Mouse (Mus musculus) embryonic stem cell, embryonic (primary cell): ENCODE data around the gene Arl4c.

Experiments used
- CTCF ChIA-PET, 4 experiments: fragments of 300-600 bp in 2 of 4; fragments of 350-600 bp in 2 of 4; sonication (Branson Sonifier 250); formaldehyde crosslinking; loops; one replicate each; lab custom pipeline; 2022; ENCODE audit warnings: inconsistent platforms in 2 of 4; lab: Charles Lee
- POLR2A ChIA-PET, 4 experiments: fragments of 300-600 bp in 2 of 4; fragments of 350-600 bp in 2 of 4; sonication (Branson Sonifier 250); formaldehyde crosslinking; loops; one replicate each; lab custom pipeline; 2022; ENCODE audit warnings: antibody characterized with exemption in 4 of 4, inconsistent platforms in 1 of 4; lab: Charles Lee

The Arl4c gene

DNA sequence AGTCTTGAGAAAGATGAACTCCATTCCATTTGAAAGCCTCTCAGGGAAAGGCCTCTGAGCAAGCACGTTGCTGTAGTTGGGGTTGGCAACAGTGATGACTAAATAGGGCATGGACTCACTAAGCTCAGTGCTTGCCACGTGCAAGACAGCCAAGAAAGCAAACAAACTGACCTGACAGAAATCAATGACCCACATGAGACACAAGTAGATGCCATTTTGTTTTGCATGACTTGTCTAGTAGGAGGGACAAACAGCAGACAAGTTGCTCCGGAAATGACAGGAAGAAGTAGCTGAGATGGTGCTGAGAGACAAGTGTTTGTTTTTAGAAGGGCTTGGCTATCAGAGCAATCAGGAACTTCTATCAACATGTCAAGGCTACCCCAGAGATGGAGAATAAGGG lies 21.2 kb downstream of the Arl4c start:
- CTCF ChIA-PET: no interaction called here
- POLR2A ChIA-PET: interaction anchor here in 1 of 4 experiments (1.5 kb wide), 1 partner anchor 42 kb away, joined by 4 read pairs; no protein-coding TSS in a partner anchor

- CTCF ChIA-PET: interaction anchor here in 3 of 4 experiments (0.7 to 1.4 kb wide), 4 partner anchors 9 to 513 kb away, joined by 3 to 5 read pairs (median 3); no protein-coding TSS in a partner anchor
- POLR2A ChIA-PET: interaction anchor here in 3 of 4 experiments (0.8 to 2.8 kb wide), 7 partner anchors 9 to 69 kb away, joined by 3 to 15 read pairs (median 4); no protein-coding TSS in a partner anchor
These were observed 23.7 kb downstream of the Arl4c start for GRCm38 (mm10) chr1:88678231-88678739.

DNA sequence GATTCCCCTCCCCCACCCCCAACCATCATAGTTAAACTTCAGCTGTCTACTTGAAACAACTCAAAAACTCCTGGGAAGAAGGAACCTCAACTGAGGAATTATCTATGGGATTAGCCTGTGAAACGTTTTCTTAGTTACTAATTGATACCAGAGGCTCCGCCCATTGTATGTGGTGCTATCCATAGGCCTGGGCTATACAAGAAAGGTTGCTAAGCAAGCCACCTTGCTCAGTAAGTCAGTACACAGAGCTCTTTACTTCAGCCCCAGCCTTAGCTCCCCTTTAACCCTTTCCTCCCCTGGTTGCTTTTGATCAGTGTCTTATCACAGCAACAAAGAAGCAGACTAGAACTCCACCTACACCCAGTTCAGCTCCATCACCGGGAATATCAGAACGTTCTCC lies 31.2 kb downstream of the Arl4c start:
- CTCF ChIA-PET: interaction anchor here in 2 of 4 experiments (0.7 kb wide), 2 partner anchors 222 to 508 kb away, joined by 3 to 7 read pairs; no protein-coding TSS in a partner anchor
- POLR2A ChIA-PET: interaction anchor here in 2 of 4 experiments (0.5 to 4.3 kb wide), 4 partner anchors 13 to 211 kb away, joined by 3 to 40 read pairs (median 4); partner anchors contain the start of gene Arl4c (in 2 of the 2)

GRCm38 (mm10) chr1:88668846-88669810 lies 32.9 kb downstream of the Arl4c start:
- ChIA-PET POLR2A (interaction anchor here in 3 of 4 experiments (0.6 to 4.3 kb wide), 39 partner anchors 9 to 522 kb away, joined by 3 to 40 read pairs (median 4); partner anchors contain the start of genes Arl4c (in 2 of the 3) and Sh3bp4 (in 1 of the 3)), CTCF (interaction anchor here in 3 of 4 experiments (0.5 to 1.2 kb wide), 9 partner anchors 9 to 522 kb away, joined by 3 to 5 read pairs (median 3); no protein-coding TSS in a partner anchor)

DNA sequence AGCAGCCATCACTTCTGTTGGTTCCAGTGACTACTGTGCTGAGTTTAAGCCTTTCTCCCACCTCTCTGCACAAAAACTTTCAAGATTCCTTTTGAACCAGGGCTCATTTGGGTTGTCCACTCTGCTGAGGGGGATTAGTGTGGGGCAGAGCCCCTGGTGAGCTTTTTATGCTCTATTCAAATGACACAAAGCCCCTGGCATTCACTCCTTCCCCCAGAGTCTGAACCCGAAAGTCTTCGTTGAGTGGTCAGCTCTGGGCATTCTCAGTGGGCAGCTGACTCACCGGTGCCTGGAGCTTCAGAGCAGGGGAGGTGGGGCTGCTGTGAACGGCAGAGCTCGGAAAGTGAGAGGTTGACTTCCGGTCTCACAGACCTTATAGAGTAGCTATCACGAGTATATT lies 33.7 kb downstream of the Arl4c start:
- CTCF ChIA-PET: interaction anchor here in 2 of 4 experiments (0.8 to 1.2 kb wide), 5 partner anchors 10 to 523 kb away, joined by 3 to 5 read pairs (median 5); no protein-coding TSS in a partner anchor
- POLR2A ChIA-PET: interaction anchor here in 3 of 4 experiments (0.6 to 4.3 kb wide), 33 partner anchors 10 to 523 kb away, joined by 3 to 40 read pairs (median 5); partner anchors contain the start of genes Arl4c (in 2 of the 3) and Sh3bp4 (in 1 of the 3)

GRCm38 (mm10) chr1:88664623-88665022 lies 37.4 kb downstream of the Arl4c start:
- POLR2A ChIA-PET: interaction anchor here in 2 of 4 experiments (0.8 to 3.0 kb wide), 11 partner anchors 9 to 59 kb away, joined by 3 to 16 read pairs (median 4); partner anchors contain the start of gene Arl4c (in 1 of the 2)
- CTCF ChIA-PET: no interaction called here

DNA sequence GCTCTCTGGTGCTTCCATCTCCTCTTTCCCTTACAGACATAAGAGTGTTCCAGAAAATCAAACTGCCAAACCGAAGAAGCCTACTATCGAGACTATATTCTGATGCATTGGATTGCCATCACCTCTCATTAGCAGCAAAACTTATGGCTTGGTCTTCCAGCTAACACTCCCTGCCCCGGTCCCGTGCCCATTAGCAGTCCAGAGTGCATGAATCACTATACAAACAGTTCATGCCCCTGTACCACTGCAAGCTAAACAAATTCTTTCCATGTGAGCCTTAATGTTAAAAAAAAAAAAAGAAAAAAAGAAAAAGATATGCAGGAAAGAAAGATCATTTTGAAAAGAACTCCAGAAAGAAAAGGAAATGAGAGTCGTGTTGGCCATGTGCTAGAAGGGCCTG lies 39.3 kb downstream of the Arl4c start:
- ChIA-PET POLR2A (interaction anchor here in 1 of 4 experiments (1.4 kb wide), 1 partner anchor 23 kb away, joined by 3 read pairs; no protein-coding TSS in a partner anchor), CTCF (no interaction called here)

GRCm38 (mm10) chr1:88661209-88661608 lies 40.8 kb downstream of the Arl4c start:
- POLR2A ChIA-PET: interaction anchor here in 3 of 4 experiments (0.5 to 0.6 kb wide), 3 partner anchors 92 to 1978 kb away, joined by 3 to 4 read pairs (median 3); no protein-coding TSS in a partner anchor
- CTCF ChIA-PET: no interaction called here

- CTCF ChIA-PET: interaction anchor here in 2 of 4 experiments (0.5 to 0.7 kb wide), 2 partner anchors 43 to 154 kb away, joined by 3 read pairs; partner anchors contain the start of gene Arl4c (in 1 of the 2)
- POLR2A ChIA-PET: interaction anchor here in 2 of 4 experiments (1.0 to 1.4 kb wide), 3 partner anchors 10 to 47 kb away, joined by 3 to 4 read pairs (median 3); no protein-coding TSS in a partner anchor
These were observed 43.6 kb downstream of the Arl4c start for GRCm38 (mm10) chr1:88658290-88658857.

DNA sequence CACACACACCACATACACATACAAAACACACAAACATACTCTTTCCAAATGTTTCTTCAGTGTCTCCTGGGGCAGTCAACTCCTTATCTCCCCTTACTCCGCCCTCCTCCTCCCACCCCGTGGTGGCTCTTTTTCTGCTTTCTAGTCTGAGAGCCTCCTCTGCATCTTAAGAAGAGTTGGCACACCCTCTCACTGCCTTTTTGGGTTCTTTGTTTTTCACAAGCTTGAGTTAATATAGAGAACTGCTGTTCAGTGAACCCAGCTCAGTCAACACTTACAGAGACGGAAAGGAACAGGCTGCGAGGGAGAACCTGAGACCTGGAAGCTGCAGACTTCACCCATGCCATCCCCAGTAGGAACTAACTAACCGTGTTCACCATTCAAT lies 45.9 kb downstream of the Arl4c start:
- ChIA-PET CTCF (no interaction called here), POLR2A (interaction anchor here in 1 of 4 experiments (1.0 to 1.1 kb wide), 2 partner anchors 9 to 11 kb away, joined by 3 read pairs; no protein-coding TSS in a partner anchor)

DNA sequence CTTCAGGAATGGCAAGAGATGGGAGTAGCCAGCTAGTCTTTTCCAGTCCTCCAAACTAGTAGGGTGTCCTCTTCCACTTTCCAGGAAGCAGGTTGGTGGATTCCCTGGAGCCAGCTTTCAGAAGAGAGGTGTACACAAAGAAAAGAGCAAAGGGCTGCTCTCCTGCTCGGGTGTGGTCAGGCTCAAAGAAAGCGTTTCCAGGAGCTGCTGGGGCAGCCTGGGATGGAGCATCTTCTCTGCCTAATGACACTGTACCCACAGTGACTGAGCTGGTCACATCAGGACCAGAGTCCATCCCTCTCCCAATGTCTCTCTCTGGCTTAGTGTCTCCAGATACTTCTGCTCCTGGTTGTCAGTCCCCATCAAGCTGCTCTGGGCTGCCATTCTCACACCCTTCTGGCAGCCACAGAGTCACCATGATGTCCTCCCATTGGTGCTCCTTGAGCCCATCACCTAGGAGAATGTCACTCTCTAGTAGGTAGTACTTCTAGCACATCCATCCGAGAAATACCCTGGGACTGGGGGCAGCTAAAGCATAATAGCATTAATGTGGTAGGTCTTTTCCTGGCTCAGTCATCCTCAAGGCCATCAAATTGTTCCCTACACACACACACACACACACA lies 46.4 kb downstream of the Arl4c start:
- CTCF ChIA-PET: interaction anchor here in 1 of 4 experiments (0.5 kb wide), 1 partner anchor 922 kb away, joined by 8 read pairs; no protein-coding TSS in a partner anchor
- POLR2A ChIA-PET: interaction anchor here in 2 of 4 experiments (0.9 to 2.3 kb wide), 7 partner anchors 9 to 65 kb away, joined by 3 to 8 read pairs (median 3); no protein-coding TSS in a partner anchor

GRCm38 (mm10) chr1:88654521-88655472 lies 47.2 kb downstream of the Arl4c start:
- CTCF ChIA-PET: interaction anchor here in 1 of 4 experiments (0.5 kb wide), 1 partner anchor 922 kb away, joined by 8 read pairs; no protein-coding TSS in a partner anchor
- POLR2A ChIA-PET: interaction anchor here in 2 of 4 experiments (0.9 to 2.3 kb wide), 8 partner anchors 11 to 103 kb away, joined by 3 to 8 read pairs (median 4); no protein-coding TSS in a partner anchor

GRCm38 (mm10) chr1:88653614-88654520 lies 48.2 kb downstream of the Arl4c start:
- ChIA-PET CTCF (no interaction called here), POLR2A (interaction anchor here in 2 of 4 experiments (0.5 to 2.3 kb wide), 6 partner anchors 12 to 190 kb away, joined by 3 to 8 read pairs (median 4); no protein-coding TSS in a partner anchor)

DNA sequence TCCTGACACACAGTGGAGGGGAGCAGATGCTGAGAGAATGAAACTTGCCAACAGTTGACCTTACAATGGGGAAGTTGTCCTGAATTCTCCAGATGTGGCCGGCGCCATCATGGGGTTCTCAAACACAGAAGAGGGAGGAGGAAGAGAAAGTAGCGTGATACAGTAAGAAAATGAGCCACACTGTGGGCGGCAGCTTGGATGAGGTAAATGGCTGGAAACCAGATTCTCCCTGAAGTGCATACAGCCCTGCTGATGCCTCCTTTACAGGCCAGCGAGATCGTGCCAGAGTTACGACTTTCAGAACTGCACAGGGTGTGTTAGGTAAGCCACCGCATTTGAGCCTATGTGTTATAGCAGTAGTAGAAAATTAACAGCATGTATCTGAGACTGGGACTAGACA lies 49.3 kb downstream of the Arl4c start:
- CTCF ChIA-PET: interaction anchor here in 2 of 4 experiments (0.6 to 1.4 kb wide), 3 partner anchors 167 to 554 kb away, joined by 3 to 4 read pairs (median 4); no protein-coding TSS in a partner anchor
- POLR2A ChIA-PET: interaction anchor here in 1 of 4 experiments (0.9 to 2.2 kb wide), 3 partner anchors 13 to 189 kb away, joined by 3 to 7 read pairs (median 3); no protein-coding TSS in a partner anchor

DNA sequence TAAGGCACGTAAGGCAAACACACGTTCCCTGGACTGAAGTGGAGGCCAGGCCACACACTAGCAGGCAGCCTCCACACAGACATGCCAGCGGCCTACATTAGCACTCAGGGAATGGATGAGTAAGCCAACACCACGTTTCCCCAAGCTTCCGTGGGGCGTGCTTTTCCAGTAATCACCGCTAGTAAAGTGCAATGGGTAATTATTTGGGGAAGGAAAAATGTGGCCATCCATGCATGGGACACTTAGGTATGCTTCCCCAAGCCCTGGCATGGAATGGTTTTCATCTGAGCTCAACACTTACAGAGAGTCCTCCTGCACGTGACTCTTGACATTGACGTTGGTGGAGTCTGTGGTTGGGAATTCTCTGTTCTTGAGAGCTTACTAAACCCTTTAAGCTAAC lies 50.4 kb downstream of the Arl4c start:
- ChIA-PET CTCF (interaction anchor here in 1 of 4 experiments (1.4 kb wide), 1 partner anchor 195 kb away, joined by 4 read pairs; no protein-coding TSS in a partner anchor), POLR2A (interaction anchor here in 1 of 4 experiments (1.2 kb wide), 1 partner anchor 39 kb away, joined by 3 read pairs; no protein-coding TSS in a partner anchor)
